9 mouse cellular contexts compared by ENCODE assay signal in genomic region chr2:75244311-75245033, GRCm38 (mm10).
DNase-seq lines count a peak whose midpoint lies in the region; ATAC-seq and TF ChIP-seq lines count a peak whose summit lies in the region.
"Had no signal": no experiment of that assay in that cellular context is flagged by ENCODE, and none has a peak within 500 bp of the region (broad histone marks: within the 10 kb centered on the region; RNA-seq: fewer than 3 reads in every experiment).

No protein-coding gene starts in this region.

- TF ChIP-seq EP300 in stomach, postnatal 0 days (optimal IDR thresholded peaks at IDR 0.05): no peak

- H3K9ac ChIP-seq in limb, embryonic 11.5 days (ENCODE audit: low read length): no peak overlapping the region
- H3K9ac ChIP-seq in midbrain, embryonic 14.5 days (replicated peaks; ENCODE audit: low read length): no peak overlapping the region
- no peak overlapping the region for H3K9ac ChIP-seq in stomach, postnatal 0 days (ENCODE audit: low read length)
- H3K9ac ChIP-seq: embryonic facial prominence, embryonic 12.5 days had no signal

- no peak overlapping the region for H3K4me2 ChIP-seq in limb, embryonic 11.5 days (ENCODE audit: low read depth, severe bottlenecking)
- no peak overlapping the region for H3K4me2 ChIP-seq in midbrain, embryonic 14.5 days (ENCODE audit: low read length)
- no peak overlapping the region for H3K4me2 ChIP-seq in stomach, postnatal 0 days (replicated peaks; ENCODE audit: low read depth)
- H3K4me2 ChIP-seq: embryonic facial prominence, embryonic 12.5 days had no signal

- H3K36me3 ChIP-seq in limb, embryonic 11.5 days (ENCODE audit: control insufficient read depth, insufficient read depth, low read length): no peaks in the 10 kb centered on the region
- H3K36me3 ChIP-seq in limb, embryonic 10.5 days: no peaks in the 10 kb centered on the region
- no peaks in the 10 kb centered on the region for H3K36me3 ChIP-seq in hindbrain, embryonic 10.5 days
- H3K36me3 ChIP-seq in midbrain, embryonic 14.5 days (ENCODE audit: control insufficient read depth, insufficient read depth, low read length): no peaks in the 10 kb centered on the region
- H3K36me3 ChIP-seq in stomach, postnatal 0 days (ENCODE audit: control insufficient read depth, insufficient read depth, low read length): no peaks in the 10 kb centered on the region
- H3K36me3 ChIP-seq: embryonic facial prominence, embryonic 12.5 days had no signal

- H3K4me3 ChIP-seq in limb, embryonic 11.5 days (ENCODE audit: low read depth, low read length): no peak overlapping the region
- H3K4me3 ChIP-seq in limb, embryonic 10.5 days: no peak overlapping the region
- H3K4me3 ChIP-seq in hindbrain, embryonic 10.5 days: no peak overlapping the region
- no peak overlapping the region for H3K4me3 ChIP-seq in midbrain, embryonic 14.5 days (replicated peaks; ENCODE audit: low read depth, low read length)
- no peak overlapping the region for H3K4me3 ChIP-seq in stomach, postnatal 0 days (ENCODE audit: low read depth, low read length)
- H3K4me3 ChIP-seq: embryonic facial prominence, embryonic 12.5 days had no signal

- no peak for TF ChIP-seq CTCF in stomach, postnatal 0 days (IDR thresholded peaks at IDR 0.05; ENCODE audit: low read depth)

- peak; percentile 68 for ATAC-seq in frontal cortex, adult (ENCODE audit: low TSS enrichment)
- no peak for ATAC-seq in limb, embryonic 11.5 days (ENCODE audit: insufficient number of reproducible peaks, low FRiP score, low TSS enrichment, low read depth)
- no peak for ATAC-seq in midbrain, embryonic 14.5 days (ENCODE audit: low FRiP score, low TSS enrichment)
- no peak for ATAC-seq in stomach, postnatal 0 days (ENCODE audit: low FRiP score, low TSS enrichment)

- WGBS in limb, embryonic 11.5 days: 59% methylated on average over 17 of the region's 17 CpGs
- 71% methylated on average over 17 of the region's 17 CpGs for WGBS in limb, embryonic 10.5 days
- WGBS in hindbrain, embryonic 10.5 days: 67% methylated on average over 17 of the region's 17 CpGs
- 52% methylated on average over 17 of the region's 17 CpGs for WGBS in midbrain, embryonic 14.5 days
- WGBS in stomach, postnatal 0 days: 51% methylated on average over 17 of the region's 17 CpGs

- H3K4me1 ChIP-seq in limb, embryonic 11.5 days (ENCODE audit: control insufficient read depth, insufficient read depth, low read length): no peaks in the 10 kb centered on the region
- H3K4me1 ChIP-seq in limb, embryonic 10.5 days: peaks cover 23% of the 10 kb centered on the region
- H3K4me1 ChIP-seq in hindbrain, embryonic 10.5 days (replicated peaks): peaks cover 10% of the 10 kb centered on the region
- peaks cover 23% of the 10 kb centered on the region for H3K4me1 ChIP-seq in midbrain, embryonic 14.5 days (ENCODE audit: control insufficient read depth, insufficient read depth, low read length)
- no peaks in the 10 kb centered on the region for H3K4me1 ChIP-seq in stomach, postnatal 0 days (replicated peaks; ENCODE audit: control insufficient read depth, insufficient read depth)
- H3K4me1 ChIP-seq: embryonic facial prominence, embryonic 12.5 days had no signal

- DNase-seq in frontal cortex, postnatal 14 days (ENCODE audit: low spot score in 2 of 2): no peak
- peak; percentile 23 for DNase-seq in limb, embryonic 11.5 days (ENCODE audit: low spot score)
- DNase-seq in limb, embryonic 10.5 days (ENCODE audit: low spot score): no peak
- DNase-seq in hindbrain, embryonic 10.5 days (ENCODE audit: low spot score): no peak
- peak; percentile 49 for DNase-seq in midbrain, embryonic 14.5 days
- no peak for DNase-seq in ovary, postnatal 36 days (ENCODE audit: low spot score)
- no peak for DNase-seq in stomach, postnatal 0 days (ENCODE audit: low spot score)

- H3K27ac ChIP-seq in limb, embryonic 11.5 days (replicated peaks; ENCODE audit: low read depth, low read length): no peak overlapping the region
- H3K27ac ChIP-seq in limb, embryonic 10.5 days: no peak overlapping the region
- peak overlapping the region; percentile 25; the same call in 1 of the 2 replicates for H3K27ac ChIP-seq in hindbrain, embryonic 10.5 days
- peak overlapping the region; percentile 53 for H3K27ac ChIP-seq in midbrain, embryonic 14.5 days (replicated peaks; ENCODE audit: low read depth, low read length)
- H3K27ac ChIP-seq in stomach, postnatal 0 days (replicated peaks): no peak overlapping the region
- H3K27ac ChIP-seq: embryonic facial prominence, embryonic 12.5 days had no signal

- no peaks in the 10 kb centered on the region for H3K9me3 ChIP-seq in limb, embryonic 11.5 days (ENCODE audit: control insufficient read depth, low read length)
- H3K9me3 ChIP-seq in limb, embryonic 10.5 days (replicated peaks): no peaks in the 10 kb centered on the region
- H3K9me3 ChIP-seq in hindbrain, embryonic 10.5 days: no peaks in the 10 kb centered on the region
- H3K9me3 ChIP-seq in midbrain, embryonic 14.5 days (ENCODE audit: control insufficient read depth, low read length): no peaks in the 10 kb centered on the region
- no peaks in the 10 kb centered on the region for H3K9me3 ChIP-seq in stomach, postnatal 0 days (ENCODE audit: control insufficient read depth, low read length)
- H3K9me3 ChIP-seq: embryonic facial prominence, embryonic 12.5 days had no signal

- no peaks in the 10 kb centered on the region for H3K27me3 ChIP-seq in limb, embryonic 11.5 days (ENCODE audit: control insufficient read depth, insufficient read depth, low read length)
- H3K27me3 ChIP-seq in limb, embryonic 10.5 days (ENCODE audit: low read depth, poor library complexity, severe bottlenecking): no peaks in the 10 kb centered on the region; the same call in 1 of the 2 replicates
- no peaks in the 10 kb centered on the region for H3K27me3 ChIP-seq in hindbrain, embryonic 10.5 days (ENCODE audit: insufficient read depth, poor library complexity, severe bottlenecking)
- H3K27me3 ChIP-seq in midbrain, embryonic 14.5 days (ENCODE audit: control insufficient read depth, insufficient read depth, low read length): no peaks in the 10 kb centered on the region
- no peaks in the 10 kb centered on the region for H3K27me3 ChIP-seq in stomach, postnatal 0 days (ENCODE audit: control insufficient read depth, insufficient read depth, low read length)
- H3K27me3 ChIP-seq: embryonic facial prominence, embryonic 12.5 days had no signal

Comparison
In these comparisons a context has a peak if more than half of its experiments do, and no peak if none do; other contexts are left out.
1. DNase-seq: peak in limb, embryonic 11.5 days (single experiment) and midbrain, embryonic 14.5 days (single experiment); none in frontal cortex, postnatal 14 days (0 of 2), limb, embryonic 10.5 days (single experiment), hindbrain, embryonic 10.5 days (single experiment), ovary, postnatal 36 days (single experiment) and stomach, postnatal 0 days (single experiment).
2. H3K27ac ChIP-seq: peak in hindbrain, embryonic 10.5 days (single experiment) and midbrain, embryonic 14.5 days (single experiment); none in limb, embryonic 11.5 days (single experiment), limb, embryonic 10.5 days (single experiment) and stomach, postnatal 0 days (single experiment).